Mouse (Mus musculus) layer of hippocampus, adult 6 months (tissue): ENCODE data around the gene Mindy3. TPM values are rescaled to one million over a fixed set of nuclear protein-coding genes. Genes with fewer than 3 reads are reported as not detected.

ENCODE experiments used
- long read RNA-seq, 2 experiments: library from polyadenylated mRNA; unstranded; transcript quantifications; one replicate each; pipeline ENCODE4 v2.0.0; 2019 to 2020
- polyA plus RNA-seq: library from polyadenylated mRNA; unstranded; fragments of <200 nt; fragmentation: Nextera tagmentation; gene quantifications from 2 replicates; pipeline ENCODE4 v1.2.3, GENCODE M21; 2021

The Mindy3 gene
- 51.9 and 56.9 TPM in 2 replicates for polyA plus RNA-seq
- long read RNA-seq, experiment 1, transcript Mindy3-201 (15 exons, 2,344 nt): minor isoform, 10 of 93 reads
- long read RNA-seq, experiment 1, transcript Mindy3-214 (12 exons, 1,984 nt): minor isoform, 8 of 93 reads
- long read RNA-seq, experiment 1, transcript Mindy3-217 (10 exons, 1,843 nt): major isoform, 15 of 93 reads
- long read RNA-seq, experiment 1, partial matches to known transcripts: 5 of 93 reads
- long read RNA-seq, experiment 1, other reads (novel, unspliced or antisense): 51 of 93 reads
- long read RNA-seq, experiment 2, transcript Mindy3-217 (10 exons, 1,843 nt): minor isoform, 17 of 246 reads
- long read RNA-seq, experiment 2, transcript Mindy3-216 (14 exons, 2,257 nt): minor isoform, 7 of 246 reads
- long read RNA-seq, experiment 2, transcript Mindy3-201 (15 exons, 2,344 nt): major isoform, 46 of 246 reads
- long read RNA-seq, experiment 2, transcript Mindy3-214 (12 exons, 1,984 nt): minor isoform, 27 of 246 reads
- long read RNA-seq, experiment 2, partial matches to known transcripts: 5 of 246 reads
- long read RNA-seq, experiment 2, other reads (novel, unspliced or antisense): 139 of 246 reads

DNA sequence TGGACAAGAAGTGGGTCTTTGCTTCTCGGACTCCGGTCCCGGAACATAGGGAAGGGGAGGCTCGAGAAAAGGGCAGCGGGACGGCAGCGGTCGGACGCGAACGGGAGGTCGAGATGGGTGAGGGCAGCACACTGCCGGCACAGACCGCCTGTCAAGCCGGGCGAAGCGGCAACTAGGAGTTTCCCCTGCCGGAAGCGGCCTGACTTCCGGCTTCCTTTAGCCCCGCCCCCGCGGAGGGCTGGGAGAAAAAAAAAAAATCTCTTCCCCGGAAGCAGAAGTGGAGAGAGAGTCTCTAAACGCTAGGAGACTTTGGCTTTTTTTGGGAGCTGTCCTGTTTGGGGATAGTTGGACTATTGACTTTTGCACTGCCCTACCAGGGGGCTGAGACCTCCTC lies at the start of gene Mindy3:
TSS of gene Mindy3 (minus strand) at position 209 of the 394 bp plus-strand sequence.

GRCm38 (mm10) chr2:12301431-12302170 lies 117.7 kb downstream of the Mindy3 start, which contains the start of gene Itga8:
TSS of gene Itga8 (minus strand) at chr2:12301922.

Other genes with a start within 250 kb of the Mindy3 start
- 3.1 and 3.8 TPM in 2 replicates for gene Itga8, start 117.5 kb downstream of the Mindy3 start, polyA plus RNA-seq